Mouse (Mus musculus) embryo, embryonic 10.5 days (tissue): ENCODE data around the gene Sult1a1.
A peak's percentile ranks its signal among the peaks of the same experiment; 100 is the strongest.
"Not testable (repeated sequence)": the region's sequence is repeated elsewhere in the genome, so short reads cannot be mapped to it uniquely, and the experiment has no call there.

Source experiments
- DNase-seq: peaks from one replicate; pipeline ENCODE4 v3.0.0-alpha.2; 2015; ENCODE audit warnings: low spot score

Sult1a1 gene

DNA sequence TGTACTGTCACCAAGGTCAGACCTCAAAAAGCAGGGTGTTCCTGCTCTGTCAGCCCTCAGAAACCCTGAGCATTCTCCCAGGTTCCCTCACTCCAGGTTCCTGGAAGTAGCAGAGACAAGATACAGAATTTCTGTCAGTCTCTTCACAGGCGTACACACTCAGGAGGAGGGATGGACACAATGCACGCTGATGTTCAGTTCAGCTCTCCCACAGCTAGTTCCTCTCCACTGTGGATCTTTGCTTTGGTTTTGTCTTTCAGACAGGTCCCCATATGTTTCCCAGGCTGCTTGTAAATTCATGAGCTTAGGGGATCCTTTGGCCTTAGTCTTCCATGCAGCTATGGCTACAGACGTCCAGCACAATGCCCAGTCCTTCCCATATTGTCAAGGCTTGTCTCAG is 20.7 kb upstream of the Sult1a1 start:
- DNase-seq, result no peak

DNA sequence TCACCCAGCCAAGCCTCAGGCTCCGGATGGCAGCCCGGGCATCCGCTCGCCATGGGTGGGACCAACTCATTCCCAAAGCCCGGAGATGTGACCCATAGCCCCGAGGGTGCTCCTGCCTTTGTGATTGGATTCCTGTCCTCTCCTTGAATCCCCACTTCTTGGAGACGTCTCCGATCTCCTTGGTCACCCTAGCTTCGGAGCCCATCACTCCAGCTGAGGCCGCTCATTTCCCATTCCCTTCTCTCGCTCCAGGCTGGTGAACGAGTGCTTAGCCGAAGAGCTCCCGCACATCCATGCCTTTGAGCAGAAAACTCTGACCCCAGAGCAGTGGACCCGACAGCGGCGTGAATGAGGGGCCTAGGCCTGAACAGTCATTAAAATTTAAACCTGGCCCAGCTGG is 20.1 kb upstream of the Sult1a1 start:
- no peak for DNase-seq

DNA sequence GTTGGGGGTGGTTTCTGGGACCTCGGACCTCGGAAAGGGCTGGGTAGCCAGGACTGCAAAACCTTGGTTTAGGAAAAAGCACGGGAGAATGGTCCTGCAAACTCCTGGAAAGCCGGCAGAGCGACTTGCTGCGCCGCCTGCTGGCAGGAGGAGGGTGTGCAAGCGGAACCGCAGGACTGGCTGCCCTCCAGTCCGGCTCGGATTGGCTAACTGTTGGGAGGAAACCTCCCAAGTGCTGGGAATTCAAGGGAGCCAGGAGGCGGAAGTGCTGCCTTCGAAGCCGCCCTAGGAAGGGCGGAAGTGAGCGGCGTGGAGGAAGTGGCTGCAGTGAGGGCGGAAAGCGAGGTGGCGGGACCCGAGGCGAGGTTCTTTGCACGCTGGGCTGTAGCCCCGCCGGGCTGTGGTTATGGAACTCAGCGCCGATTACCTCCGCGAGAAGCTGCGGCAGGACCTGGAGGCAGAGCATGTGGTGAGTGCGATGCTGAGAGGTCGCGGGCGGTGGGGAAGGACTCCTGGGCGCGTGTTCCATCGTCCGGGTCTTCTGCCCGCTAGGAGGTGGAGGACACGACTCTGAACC is 19.5 kb upstream of the Sult1a1 start, which contains the start of gene Slx1b:
Gene Slx1b (minus strand): TSS at position 154 of the 577 bp plus-strand sequence.
- DNase-seq, result peak; percentile 98

DNA sequence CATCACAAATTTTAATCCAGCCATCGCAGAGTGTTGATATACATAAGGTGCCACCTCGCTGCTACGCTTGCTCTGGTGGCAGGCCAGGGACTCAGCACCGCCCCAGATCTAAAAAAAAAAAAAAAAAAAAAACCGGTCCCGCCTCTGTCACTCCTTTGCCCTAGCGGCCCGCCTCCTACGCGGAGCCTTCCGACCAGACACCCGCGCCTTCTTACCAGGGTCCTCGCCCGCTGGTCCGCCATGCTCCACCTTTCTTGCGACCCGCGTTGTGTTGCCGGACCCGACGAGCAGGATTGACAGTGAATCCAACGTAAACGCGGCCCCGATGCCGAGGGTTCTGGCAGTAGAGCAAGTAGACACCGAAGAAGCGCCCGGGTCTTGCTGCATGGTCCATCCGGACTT is 19.0 kb upstream of the Sult1a1 start, which contains the start of gene Bola2:
Gene Bola2 (plus strand): TSS at position 192 of the 402 bp plus-strand sequence.
- peak; percentile 71 for DNase-seq

DNA sequence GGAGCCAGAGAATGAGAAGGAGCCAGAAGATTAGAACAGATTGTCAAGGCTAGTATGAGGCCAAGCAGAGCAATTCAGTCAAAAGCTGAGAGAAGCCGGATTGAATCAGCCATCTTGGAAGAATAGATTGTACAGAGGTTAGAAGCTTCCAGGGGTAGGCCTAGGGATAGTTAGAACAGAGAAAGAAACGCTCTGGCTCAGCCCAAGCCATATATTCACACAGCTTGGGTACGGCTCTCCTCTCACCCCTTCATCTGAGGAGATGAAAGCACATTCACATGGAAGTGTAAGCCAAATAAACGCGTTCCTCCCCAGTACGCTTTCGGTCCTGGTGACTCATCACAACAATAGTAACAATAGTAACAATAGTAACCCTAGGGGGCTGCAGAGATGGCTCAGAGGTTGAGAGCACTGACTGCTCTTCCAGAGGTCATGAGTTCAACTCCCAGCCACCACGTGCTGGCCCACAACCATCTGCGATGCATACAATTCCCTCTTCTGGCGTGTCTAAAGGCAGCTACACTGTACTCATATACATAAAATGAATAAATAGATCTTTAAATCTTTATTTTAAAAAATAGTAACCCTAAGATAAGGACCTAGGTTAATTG is 18.3 kb upstream of the Sult1a1 start:
- peak; percentile 53 for DNase-seq

DNA sequence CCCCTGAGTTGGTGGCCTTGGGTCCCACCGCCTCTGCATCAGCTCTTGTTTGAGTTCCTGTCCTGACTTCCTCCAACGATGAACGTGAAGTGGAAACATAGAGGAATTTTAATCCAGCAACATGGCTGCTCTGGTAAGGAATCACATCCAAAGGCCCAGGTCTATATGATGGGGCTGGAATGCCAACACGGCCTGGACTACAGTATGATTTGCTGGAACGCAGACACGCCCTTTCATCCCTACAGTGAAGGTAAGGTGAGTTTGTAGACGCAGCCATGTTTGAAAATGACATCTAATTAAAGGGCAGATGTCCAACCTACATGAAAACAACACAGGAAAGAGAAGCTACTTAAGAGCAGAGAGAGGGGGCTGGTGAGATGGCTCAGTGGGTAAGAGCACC is 17.5 kb upstream of the Sult1a1 start:
- DNase-seq, result no peak

DNA sequence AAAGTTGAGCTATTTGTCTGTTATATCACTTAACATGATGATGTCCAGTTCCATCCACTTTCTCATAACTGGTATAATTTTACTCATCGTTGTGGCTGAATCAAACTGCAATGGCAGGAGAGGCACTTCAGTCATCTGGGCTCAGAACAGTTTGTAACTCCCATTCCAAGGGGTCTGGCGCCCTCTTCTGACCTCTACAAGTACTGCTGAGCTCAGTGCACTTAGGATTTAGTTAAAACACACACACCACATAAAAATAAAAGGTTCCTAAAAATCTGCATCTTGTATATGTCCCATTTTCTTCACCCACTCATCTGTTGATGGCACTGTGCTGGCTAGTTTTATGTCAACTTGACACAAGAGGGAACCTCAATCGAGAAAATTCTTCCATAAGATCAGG is 17.0 kb upstream of the Sult1a1 start:
- DNase-seq, result peak; percentile 91

DNA sequence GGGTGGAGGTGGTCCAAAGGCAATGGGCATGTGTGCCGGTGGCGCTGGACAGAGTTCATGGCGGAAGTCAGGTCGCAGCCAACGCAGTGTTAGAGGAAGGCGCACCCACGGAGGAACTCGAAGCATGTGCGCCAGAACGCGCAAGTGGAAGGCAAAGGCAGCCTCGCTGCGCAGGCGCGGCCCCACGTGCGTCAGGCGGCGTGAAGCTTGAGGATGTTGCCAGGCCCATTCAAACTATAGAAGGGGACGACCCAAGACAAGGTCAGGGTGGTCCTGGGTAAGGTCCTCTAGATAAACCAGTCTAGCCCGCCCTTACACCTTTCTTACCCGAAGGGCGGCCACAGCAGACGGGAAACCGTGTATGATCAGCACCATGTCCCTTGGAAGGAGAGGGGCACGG is 16.2 kb upstream of the Sult1a1 start:
- no peak for DNase-seq

DNA sequence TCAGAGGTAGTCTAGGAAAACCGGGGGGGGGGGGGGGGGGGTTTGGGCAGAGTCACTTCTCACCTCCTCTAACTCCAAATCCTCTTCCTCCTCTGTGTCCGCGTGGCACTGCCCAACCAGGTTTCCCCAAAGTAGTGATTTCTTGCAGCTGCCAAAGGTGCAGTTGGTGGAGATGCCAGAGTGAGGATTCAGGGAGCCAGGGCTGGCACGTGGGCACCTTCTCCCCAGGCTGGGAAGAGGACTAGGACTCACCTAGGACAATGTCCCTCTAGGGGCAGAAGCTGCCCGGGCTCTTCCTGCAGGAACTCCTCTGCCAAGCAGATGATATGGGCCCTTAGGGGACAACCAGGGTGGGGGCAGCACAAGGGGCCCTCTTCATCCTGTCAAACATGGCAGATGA is 15.4 kb upstream of the Sult1a1 start:
- DNase-seq, result no peak

DNA sequence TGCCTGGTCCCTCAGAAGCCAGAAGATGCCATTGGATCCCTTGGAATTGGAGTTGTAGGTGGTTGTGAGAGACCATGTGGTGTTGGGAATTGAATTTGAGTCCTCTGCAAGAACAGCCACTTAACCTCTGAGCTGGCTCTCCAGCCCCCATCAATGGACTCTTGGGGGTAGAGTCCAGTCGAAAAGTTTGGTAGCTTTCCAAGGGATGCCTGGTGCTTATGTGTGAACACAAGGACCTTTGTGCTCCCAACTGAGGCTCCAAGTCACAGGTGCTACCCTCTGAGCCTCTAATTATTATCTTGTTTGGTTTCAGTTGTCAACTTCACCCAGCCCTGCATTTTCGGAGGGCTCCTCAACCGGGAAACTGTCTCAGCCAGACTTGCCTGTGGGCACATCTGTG is 14.5 kb upstream of the Sult1a1 start:
- no peak for DNase-seq

DNA sequence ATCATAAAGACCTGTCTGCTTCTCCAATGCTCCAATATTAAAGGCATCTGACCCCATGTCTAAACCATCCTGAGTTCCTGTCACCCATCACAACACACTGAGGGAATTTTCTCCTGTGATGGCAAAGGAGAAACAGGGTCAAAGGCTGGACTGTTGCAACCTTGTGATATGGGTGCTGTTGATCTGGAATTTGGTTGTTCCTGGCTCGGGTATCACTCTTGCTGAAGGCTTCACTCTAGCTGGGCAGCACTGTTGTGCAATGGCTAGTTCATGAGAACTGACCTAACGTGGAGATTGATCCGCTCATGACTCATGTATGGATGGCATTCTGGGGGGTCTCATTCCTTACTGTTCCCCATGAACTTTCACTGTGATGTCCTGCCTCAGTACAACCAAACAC is 12.8 kb upstream of the Sult1a1 start:
- no peak for DNase-seq

DNA sequence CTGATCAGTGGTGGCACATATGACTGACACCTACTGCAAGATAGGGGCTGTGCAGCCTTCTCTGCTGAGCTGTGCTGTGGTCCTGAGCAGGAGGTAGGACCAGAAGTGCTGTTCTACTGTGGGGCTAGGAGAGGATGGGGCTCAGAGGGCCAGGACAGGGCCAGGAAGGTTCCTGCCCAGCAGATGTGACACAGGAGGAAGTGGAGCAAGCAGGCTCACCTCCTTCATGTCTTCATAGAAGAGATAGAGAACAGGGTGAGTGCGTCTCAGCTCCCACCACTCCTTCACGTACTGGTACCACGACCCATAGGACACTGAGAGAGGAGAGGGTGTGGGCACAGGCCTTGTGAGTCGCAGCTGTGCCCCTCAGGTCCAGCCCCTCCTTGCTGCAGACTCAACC is 11.9 kb upstream of the Sult1a1 start:
- not testable (repeated sequence) for DNase-seq

DNA sequence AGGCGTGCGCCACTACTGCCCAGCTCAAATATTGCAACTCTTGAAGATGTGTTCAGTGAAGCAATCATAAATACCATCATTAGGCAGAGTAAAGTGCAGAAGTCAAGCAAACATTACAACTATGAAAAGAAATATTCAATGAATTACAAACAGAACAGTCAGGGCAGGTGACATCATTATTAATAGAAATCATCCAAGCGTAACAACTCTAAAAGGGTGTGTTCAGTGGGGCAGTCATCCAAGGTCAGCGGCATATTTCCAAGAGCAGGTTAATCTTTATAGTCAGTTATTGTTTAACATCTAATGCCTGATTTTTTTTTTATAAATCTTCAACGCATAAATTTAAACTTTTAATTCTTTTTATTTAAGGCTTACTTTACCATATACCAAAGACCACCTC is 5.0 kb upstream of the Sult1a1 start:
- DNase-seq, result no peak

DNA sequence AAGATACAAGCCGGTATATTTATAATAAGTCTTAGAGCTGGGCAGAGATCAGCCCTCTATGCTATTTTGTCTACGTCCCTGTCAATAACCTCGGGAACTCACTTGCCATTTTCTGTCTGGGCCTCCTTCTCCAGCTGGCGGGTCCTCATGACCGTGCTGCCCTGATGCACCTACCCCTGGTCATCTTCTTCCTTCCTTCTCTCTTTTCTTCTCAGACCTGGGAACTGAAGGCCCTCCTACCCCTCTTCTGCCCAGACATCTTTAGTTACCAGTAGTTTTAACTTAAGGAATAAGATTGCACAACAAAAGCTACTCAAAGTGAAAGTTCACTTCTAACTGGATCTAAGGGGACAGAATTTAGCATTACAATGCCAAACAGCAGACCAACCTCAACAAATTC is 3.5 kb upstream of the Sult1a1 start:
- DNase-seq, result no peak

DNA sequence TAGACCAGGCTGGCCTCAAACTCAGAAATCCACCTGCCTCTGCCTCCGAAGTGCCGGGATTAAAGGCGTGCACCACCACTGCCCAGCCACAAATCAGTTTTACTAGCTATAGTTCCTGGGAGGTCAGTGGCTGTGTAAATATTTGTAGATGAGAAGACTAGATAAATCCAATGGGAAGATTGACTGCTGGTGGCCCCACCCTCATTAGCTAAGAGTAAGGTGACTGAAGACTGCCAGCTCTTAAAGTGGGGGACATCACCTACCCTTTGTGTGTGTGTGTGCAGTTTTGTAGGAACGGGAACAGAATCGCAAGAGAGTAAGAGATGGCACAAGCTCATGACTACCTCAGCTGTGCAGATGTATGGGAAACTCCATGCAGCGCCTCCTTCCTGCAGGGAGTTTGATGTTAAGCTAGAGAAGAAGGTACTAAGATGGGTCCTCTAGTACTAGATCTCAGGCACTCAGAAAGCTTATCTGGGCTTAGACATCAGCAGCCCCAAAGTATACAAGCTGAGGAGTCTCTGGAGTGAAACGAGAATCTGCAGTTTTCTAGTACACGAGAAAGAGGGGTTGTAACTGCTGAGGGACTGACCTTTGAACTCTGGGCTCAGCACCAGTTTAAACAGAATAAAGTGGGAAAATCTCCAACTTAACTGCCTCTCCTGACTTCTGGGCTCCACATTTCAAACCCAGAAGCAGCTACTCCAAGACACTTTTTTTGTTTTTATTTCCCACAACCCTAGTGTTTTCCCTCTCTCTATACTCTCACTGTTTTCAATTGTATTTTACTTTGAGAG is 2.5 kb upstream of the Sult1a1 start:
- no peak for DNase-seq

DNA sequence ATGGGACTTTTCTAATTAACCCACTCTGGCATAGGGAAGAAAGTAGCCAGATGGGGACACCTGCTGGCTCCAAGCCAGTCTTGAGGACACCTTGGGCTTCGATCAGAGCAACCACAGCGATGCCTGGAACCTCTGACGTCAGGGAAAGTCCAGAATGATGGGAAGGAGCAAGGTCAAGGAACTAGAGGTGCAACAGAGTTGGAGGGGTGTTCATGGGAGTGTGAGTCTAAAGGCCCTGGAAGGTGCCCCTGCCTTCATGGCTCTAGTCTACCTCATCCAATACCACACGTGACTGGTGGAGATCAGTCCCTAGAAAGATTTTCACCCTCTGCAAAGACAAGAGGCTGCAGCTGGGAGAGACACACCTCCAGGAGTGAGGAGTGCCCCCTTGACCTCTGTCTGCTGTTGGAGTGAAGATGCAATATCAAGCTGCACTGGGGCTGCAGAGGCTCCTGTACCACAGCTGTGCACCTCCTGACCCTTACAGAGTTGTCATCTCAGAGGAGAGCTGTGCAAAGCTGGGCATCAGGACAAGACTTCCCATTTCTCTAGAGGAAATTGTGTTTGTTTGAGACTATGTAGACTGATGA is 494 bp upstream of the Sult1a1 start:
- DNase-seq, result no peak

DNA sequence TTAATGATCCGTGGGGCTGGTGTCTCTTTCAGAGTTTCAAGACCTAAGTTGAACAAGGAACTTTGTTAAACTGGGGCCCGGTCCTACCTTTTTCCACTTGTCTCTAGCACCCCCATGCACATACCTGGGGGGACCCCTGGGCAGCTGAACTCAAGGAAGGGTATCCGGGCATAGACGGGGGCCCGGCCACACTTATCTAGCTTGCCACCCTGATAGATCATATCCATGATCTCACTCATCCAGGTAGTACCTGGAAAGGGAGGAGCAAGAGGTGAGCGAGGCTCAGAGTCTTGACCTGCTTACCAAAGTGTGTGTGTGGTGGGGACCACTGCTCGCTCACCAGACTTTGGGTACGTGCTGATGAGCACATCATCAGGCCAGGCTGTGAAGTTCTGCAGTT is 1.1 kb downstream of the Sult1a1 start:
- no peak for DNase-seq

DNA sequence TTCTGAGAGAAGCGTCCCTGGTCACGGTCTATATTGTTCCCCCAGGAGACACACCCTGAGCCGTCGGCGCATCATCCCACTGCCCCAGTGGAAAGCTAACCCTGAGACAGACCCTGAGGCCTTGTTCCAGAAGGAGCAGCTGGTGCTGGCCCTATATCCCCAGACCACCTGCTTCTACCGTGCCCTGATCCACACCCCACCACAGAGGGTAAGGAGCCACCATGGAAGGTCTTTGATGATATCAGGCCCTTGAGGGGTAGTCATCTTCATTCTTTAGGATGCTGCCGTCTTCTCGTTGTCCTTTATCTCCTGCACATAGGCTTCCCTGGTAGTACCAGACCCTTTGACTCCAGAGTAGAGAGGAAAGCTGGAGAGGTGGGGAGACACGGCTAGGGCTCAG is 4.1 kb downstream of the Sult1a1 start:
- DNase-seq, result no peak

DNA sequence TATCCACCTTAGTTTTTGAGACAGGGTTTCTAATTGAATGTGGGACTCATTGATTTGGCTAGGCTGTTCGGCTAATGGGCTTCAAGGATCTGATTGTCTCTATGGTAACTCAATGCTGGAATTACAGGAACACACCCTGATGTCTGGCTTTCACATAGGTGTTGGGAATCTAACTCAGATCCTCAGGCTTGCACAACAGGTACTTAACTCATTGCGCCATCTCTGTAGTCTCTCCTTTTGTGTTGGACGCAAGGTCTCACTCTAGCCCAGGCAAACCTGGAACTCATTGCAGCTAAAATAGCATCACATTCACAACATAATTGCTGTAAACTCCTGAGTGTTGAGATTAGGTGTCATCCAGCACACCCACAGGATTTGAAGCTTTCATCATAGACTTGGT is 6.1 kb downstream of the Sult1a1 start:
- DNase-seq, result no peak

DNA sequence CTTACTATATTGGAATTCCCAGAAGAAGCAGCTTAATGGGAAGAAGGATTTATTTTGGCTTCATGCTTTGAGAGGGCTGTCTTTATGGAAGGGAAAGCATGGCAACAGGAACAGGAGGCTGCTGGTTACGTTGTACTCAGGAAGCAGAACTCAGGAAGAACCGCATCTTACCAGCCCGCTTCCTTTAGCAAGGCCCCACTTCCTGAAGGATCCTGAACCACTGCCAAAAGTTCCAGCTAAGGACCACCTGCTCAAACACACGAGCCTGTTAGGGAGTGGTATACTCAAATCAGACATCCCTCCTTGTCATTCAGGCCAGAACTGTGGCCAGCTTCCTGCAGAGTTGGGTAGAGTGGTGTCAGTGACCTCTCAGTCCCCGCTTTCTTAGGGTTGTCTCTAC is 7.8 kb downstream of the Sult1a1 start:
- DNase-seq, result no peak

DNA sequence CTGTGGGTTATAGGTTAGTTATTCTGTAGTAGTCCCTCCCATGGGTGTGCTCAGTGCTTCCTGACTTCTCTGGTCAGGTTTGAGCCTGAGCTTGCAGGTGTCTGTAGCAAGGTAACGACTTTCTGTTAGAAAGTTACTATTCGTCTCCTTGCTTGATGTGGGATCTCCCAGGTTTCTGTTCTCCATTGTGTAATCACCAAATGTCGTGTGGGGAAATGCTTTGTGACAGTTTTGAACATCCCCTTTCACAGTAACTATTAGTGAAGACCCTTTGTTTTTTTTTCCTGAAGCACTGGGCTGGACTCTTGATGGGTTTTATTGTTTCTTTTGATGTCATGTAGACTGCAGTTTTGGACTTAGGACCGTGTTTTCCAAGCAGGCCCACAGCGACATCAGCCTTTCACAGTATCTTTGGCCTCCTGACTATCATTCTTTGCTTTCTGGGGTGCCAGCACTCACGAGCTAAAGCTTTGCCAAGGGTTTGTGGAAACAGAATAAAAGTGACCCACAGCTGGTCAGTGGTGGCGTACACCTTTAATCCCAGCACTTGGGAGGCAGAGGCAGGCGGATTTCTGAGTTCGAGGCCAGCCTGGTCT is 8.6 kb downstream of the Sult1a1 start:
- DNase-seq, result no peak

DNA sequence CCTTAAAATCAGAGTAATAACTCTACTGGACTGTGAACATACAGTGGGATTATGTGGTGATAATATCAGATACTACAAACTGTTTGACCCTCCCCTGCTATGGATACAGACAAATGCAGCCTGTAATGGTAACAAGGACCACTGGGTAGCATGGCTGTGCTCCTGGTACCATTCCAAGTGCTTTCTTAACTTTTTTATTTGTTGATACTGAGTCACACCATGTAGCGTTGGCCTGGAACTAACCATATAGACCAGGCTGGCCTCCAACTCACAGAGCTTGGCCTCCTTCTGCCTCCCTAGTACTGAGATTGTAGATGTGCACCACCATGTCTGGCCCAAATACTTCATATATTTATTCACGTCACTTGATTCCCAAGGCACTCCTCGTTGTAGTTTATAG is 11.0 kb downstream of the Sult1a1 start:
- no peak for DNase-seq

DNA sequence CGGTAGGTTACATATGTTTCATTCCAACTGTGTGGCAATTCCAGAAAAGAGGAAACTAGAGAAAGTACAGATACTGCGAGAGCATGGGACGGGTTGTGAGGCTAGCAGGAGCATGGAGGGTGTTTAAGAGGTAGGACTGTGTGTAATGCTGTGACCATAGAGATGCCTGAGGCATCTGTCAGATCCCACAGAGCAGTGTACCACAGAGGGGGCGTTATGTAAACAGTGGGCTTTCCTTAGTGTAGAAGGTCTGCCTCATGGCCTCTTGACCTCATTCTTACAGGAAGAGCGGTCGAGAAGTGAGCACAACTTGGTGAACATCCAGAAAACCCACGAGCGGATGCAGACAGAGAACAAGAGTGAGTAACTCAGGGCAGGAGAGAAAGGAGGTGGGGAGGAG is 12.6 kb downstream of the Sult1a1 start:
- DNase-seq, result peak; percentile 10
